Mouse (Mus musculus): ENCODE results near the gene Ahnak2.

DNA sequence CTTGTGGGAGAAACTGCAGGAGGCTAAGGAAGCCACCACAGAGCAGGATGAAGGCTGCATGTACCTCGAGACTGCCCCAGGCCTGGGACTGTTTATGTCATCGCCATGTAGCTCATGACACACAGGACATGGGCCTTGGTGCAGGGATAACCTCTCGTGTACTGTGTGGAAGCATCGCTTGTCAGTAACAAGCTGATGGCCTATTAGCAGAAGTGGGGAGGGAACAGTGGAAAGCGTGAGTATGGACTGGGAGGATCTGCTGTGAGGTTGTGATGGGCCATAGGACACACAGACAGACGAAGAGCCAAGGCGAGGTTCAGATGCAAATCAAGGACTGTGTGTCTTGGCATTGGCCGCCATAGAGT is 54.9 kb downstream of the Ahnak2 start:
- TF ChIP-seq CTCF (conservative IDR thresholded peaks at IDR 0.05 in 1 of 2, IDR thresholded peaks at IDR 0.05 in 1 of 2; ENCODE audit: low read depth in 2 of 2, low read length in 2 of 2) (no peak), PAX5 (IDR thresholded peaks at IDR 0.05; ENCODE audit: low read length) (no peak), ZNF384 (IDR thresholded peaks at IDR 0.05; ENCODE audit: low read depth, low read length) (no peak), ZMIZ1 (IDR thresholded peaks at IDR 0.05; ENCODE audit: low read depth, low read length) (no peak), USF1 (IDR thresholded peaks at IDR 0.05; ENCODE audit: low read depth, low read length) (no peak), JUND (conservative IDR thresholded peaks at IDR 0.05; ENCODE audit: low read depth, low read length) (no peak), USF2 (conservative IDR thresholded peaks at IDR 0.05; ENCODE audit: low read depth, low read length) (no peak), POLR2A (IDR thresholded peaks at IDR 0.05; ENCODE audit: low read depth, low read length) (no peak), RAD21 (IDR thresholded peaks at IDR 0.05; ENCODE audit: low read depth, low read length) (no peak), MAX (IDR thresholded peaks at IDR 0.05; ENCODE audit: low read length) (0 out of 2 replicates have a peak, but pooled peaks have one; percentile 17), HCFC1 (IDR thresholded peaks at IDR 0.05; ENCODE audit: low read depth, low read length) (no peak), EP300 (IDR thresholded peaks at IDR 0.05; ENCODE audit: low read length) (no peak)

Measured in CH12.LX (cell line).